Mouse (Mus musculus) layer of hippocampus, postnatal 14 days (tissue): ENCODE results near the gene Lrmda. TPM values are rescaled to one million over a fixed set of nuclear protein-coding genes. Genes with fewer than 3 reads are reported as not detected.

Source experiments
- DNase-seq, 2 experiments: peaks; one replicate each; pipeline ENCODE4 v3.0.0; 2021 to 2022; ENCODE audit warnings: low spot score in 2 of 2, mixed read lengths in 1 of 2
- total RNA-seq, 2 experiments: library from RNA; stranded (reverse); gene quantifications; 2 replicates each; pipeline ENCODE4 v1.2.3; 2021

The Lrmda gene
- total RNA-seq, 2 experiments from 2014 or later = 0.95 TPM; not detected in 1

DNA sequence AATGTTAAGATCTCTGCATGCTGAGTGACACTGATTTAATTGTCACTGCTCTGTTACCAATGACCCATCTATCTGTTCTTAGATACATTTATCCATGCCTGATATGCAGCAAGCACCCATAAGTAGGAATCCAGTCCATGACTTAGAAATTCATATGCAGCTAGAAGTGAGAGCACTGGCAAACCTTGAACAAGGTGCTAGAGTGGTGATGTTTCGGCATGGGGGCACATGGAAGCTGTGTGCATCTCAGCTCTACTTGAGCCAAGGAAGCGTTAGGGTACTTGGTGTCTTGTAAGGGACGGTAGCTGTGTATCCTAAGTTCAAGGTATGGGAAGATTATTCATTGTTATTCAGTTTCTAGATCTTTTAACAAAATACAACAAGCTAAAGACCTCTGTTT lies 896.0 kb downstream of the Lrmda start:
- no peak for DNase-seq

DNA sequence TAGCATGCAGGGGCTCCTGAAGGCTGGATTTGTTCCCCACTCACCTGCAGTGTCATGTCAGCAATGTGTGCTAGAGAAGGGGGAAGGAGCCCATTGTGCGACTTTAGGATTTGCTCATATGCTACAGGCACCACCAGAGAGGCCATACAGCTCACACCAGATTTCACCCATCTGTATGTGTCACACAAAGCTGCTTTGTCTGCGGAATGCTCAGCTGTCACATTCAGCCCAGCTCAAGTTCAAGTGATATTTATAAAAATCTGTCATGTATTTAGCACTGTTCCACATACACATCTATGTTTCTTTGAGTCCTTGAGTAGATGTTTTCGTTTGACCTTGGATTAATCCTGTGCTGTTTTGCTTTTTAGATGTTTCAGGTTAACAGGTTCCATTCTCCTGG lies 899.0 kb downstream of the Lrmda start:
- peak in 1 of 2 experiments; percentile 30 for DNase-seq

DNA sequence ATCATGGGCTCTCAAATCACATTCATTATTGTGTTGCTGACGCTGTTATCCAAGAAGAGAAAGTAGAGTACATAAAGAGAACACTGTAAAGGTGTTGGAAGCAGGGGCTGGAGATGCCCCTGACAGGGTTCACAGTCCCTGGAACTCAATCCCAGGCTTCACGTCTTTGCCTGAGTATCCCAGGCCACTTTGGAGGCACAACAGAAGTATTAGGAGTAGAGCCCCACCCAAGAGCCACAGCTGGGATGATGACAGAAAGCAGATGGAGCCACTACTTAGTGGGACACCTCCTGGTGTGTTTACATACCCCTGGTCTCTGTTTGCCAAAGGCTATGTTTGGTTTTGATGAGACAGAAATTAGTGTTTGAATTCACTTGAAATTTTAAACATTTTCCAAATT lies 899.4 kb downstream of the Lrmda start:
- DNase-seq = no peak

DNA sequence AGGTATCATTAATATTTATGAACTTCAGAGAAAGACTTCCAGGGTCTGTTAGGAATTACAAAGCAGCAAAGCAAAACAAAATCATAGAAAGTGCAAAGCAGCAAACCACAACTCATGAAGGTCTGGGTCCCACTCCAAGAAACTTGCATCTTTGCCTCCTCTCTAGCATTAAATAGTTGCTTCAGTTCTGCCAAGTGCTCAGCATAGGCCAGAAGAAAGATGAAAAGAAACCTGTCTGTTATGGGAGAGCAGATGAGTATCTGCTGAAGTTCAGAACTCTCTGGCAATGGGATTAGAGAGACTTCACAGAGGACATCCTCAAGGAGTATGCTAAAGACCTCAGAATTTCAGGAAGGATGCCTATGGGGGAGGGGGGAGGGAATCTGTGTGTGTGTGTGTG lies 901.6 kb downstream of the Lrmda start:
- no peak for DNase-seq

DNA sequence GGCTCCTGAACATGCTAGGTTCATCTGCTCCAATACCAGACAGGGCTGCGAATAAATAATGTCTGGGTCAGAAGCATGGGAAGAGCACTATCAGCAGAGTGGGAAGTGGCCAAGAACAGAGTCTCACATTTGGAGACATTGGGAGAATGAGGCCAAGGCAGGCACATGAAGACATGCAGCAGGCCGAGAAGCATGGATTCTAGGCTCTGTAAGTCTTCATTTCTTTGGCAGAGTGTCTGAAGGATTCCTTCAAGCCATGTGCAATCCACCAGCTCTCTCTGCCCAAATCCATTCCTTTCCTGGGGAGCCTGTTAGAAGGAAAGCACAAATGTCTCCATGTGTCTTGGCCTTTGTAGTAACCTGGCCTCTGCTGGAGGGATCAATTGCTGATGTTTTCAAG lies 902.3 kb downstream of the Lrmda start:
- DNase-seq = no peak

DNA sequence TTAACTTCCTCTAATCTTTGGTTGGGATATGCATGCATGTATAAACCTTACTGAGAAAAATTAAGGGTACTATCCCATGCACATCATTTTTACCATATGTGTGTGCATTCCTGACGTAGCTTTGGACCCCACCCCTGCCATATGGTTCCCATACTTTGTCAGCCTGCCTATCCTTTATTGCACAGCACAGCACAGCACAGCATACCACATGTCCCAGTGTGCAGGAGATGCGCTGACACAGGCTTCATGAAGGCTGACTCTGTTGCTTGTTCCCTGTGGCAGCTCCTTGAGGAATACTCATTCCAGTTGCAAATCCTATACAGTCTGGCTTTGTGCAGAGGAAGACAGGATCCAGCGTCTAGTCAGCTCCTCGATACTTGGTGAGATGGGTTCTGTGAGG lies 903.1 kb downstream of the Lrmda start:
- DNase-seq = no peak

DNA sequence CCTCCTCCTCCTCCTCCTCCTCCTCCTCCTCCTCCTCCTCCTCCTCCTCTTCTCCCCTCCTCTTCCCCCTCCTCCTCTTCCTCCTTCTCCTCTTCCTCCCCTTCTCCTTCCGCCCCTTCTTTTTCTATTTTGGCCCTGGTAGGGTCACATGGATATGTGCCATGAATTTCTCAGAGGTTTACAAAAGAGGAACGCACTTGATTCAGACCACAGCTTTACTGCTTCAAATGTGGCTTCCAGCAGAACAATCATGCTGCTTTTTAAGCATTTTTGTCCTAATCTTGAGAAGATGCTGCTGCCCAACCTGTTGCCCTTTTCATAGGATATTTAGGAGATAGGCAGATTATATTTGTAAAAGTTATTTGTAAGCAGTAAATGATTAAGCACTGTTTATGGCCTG lies 903.7 kb downstream of the Lrmda start:
- no peak for DNase-seq

DNA sequence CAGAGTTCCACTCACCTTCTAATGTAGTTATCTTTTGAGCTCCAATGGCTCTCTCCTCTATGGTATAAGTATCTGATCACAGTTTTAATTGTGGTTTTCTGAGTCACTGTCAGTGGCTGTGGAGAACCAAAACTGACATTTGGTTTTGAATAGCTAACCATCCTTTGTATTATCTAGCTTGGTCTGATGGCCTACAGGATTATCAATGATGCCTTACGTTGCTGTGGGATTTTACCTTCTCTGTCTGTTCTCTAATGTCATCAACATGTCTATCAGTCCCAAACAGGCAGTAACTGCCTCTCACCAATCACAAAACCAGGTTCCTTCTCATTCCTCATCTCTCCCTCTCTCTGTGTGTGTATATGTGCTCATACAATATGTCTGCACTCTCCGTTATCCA lies 908.8 kb downstream of the Lrmda start:
- no peak for DNase-seq

DNA sequence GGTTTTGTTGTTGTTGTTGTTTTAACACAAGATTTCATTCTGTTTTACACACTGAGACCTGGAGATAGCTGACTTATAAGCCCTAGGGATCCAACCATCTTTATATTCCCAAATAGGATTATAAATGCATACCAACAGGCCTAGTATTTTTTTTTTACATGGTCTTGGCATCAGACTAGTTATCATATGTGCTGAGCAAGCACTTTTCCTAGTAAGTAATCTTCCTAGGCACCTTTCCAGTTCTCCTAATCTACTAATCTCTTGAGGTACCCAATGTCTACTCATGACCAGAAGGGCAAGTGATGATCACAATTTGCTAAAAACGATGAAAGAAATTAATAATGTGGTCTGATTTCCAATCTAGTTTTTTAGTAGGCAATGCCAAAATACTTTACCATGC lies 909.2 kb downstream of the Lrmda start:
- no peak for DNase-seq

DNA sequence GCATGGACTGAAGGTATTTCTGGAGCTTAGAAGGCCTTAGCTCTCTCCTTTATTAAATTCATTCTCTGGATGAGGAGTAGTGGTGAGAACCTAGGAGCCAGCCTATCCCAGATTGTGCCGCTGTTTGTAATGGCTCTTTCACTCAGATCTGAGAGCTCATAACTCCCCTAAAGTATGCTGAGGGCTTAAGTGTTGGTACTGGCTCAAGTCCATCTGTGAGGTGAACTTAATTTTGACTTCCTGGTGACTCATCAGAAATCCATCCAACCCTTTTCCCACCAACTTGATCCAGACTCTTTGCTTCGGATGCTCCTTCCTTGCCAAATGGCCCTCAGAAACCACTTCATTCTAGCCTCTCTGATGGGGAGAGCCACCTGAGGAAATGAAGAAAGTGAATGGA lies 910.1 kb downstream of the Lrmda start:
- DNase-seq = no peak

DNA sequence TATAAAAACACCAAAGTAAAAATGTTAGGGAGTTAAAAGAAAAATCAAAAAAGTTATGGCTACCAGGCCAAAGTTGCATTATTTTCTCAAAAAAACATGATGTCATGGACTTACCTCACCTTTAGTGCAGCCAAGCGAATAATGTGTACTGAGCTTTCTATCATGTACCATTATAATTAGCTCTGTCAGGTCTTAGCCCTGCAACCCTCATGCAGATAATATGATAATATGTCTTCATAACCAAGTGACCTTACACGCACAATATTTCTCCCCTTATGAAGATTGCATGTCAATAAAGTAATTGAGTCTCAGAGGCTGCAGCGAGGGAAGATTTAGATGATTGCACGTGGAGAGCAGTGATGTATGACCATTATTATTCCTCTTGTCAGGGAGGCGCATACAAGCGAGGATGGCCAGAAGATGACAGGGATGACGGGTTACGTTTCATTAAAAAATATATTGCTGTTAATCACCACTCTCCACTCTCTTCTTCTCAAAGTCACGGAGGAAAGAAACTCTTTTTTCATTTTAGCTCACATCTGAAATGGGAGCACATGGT lies 911.1 kb downstream of the Lrmda start:
- no peak for DNase-seq

DNA sequence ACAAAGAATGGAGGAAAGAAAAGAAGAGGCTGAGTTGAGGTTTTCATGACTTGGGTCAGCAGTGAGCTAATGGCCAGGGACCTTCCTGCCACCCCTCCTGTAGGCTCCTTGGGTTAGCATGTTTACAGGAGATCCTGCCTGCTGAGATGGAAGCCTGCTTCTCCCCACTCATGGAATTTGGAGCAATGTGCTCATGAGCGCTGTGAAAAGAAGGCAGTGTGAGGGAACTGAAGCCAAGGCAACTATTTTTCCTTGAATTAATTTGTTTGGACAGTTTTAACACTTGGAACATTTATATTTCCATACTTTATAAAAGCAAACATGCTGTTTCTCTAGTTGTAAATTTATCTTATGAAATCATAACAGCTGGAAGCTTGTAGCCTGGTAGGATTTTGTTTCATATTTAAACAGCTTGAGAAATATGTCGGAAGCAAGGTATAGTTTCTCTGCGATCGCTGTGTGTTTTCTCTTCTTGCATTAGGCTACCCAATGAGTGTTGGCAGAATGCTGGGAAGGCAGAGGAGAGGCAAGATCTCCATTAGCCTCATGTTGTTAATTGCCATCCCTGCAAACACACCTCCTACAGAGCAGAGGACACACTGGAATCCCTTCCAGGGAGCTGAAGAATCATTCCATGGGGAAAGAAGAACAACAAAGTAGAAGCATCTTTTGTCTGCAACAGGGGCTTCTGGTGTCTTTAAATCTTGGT lies 911.8 kb downstream of the Lrmda start:
- no peak for DNase-seq

DNA sequence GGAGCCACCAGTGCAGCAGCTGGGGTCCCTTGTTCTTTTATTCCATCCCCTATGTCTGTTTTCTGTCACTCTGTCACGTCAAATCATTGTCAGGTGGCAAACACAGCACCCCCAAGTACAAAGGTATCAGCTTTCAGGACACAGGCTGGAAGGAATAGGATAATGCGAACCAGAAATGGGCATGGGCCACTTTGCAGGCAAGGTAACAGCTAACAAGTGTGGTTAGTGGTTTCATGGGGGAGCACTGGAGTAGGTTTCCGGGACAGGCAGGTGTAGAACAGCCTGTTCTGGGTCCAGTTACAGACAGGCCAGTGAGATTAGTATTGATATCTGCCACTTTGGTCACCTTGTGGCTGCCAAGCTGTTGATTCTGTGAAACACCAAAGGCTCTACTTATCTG lies 917.2 kb downstream of the Lrmda start:
- no peak for DNase-seq

DNA sequence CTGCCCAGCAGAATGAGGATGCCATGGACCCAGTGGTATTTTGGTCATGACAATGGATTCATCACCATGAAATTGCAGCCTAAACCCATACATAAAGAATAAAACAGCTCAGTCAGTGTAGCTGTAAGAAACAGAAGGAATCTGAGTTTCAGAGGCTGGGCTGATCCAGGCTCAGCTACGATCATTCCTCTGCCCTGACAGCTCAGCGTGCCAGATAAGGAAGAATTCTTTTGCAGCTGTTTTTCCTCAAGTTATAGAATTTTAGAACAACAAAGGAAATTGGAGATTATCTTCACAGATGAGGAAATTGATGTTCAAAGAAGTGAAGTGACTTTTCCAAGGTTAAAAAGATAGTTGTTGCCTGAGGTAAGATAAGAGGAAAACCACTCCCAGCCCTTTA lies 921.1 kb downstream of the Lrmda start:
- no peak for DNase-seq

DNA sequence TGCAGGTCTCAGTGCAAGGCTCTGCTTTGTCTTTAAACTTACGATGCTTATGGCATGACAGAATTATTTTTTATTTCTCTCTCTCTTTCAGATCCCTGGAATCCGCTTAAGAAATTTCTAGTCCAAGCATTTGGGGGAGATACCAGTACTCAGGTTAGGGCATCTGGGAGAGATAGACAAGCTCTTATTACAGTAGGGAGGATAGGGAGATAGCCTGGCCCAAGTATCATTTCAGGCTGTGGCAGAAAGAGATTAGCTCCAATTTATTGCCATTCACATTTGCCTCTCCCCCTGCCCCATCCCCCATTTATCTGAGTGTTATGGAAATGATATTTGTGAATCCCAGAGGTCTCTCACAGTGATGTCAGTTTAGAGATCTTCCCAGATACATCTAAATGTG lies 923.1 kb downstream of the Lrmda start:
- DNase-seq = no peak

DNA sequence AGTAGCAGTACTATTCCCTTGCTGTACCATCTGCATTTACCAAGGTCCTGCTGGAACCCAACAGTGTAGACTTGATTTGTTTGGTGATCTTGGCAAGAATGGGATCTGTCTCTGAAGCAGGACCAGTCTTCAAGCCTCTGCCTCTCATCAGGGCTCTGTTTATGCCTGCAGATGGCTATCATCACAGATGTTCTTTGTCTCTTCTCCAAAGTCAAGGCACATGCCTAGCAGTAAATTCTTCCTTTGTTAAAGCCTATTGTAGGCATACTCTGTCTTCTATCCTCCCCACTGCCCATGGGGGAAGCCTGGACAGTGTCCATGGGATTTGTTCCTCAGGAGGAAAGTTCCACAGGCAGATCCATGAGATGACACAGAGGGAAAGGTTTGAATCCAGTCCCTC lies 930.0 kb downstream of the Lrmda start:
- DNase-seq = no peak

DNA sequence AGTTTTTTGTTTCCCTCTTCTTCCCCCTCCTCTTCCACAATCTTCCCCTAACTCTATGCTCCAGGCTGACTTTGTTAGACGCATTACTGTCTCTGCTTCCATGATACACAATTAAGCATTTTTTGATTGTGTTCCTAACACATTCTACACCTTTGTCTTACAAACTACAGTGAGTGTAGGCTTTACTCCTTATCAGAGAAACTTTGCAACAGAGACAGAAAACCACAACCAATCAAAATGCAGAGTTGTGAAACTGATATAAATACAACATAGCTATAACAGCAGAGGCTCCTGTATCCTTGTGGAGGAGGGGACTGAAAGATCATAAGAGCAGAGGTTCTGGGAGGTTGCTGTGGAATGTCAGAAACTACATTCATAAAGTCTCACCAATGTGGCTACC lies 933.5 kb downstream of the Lrmda start:
- DNase-seq = no peak

DNA sequence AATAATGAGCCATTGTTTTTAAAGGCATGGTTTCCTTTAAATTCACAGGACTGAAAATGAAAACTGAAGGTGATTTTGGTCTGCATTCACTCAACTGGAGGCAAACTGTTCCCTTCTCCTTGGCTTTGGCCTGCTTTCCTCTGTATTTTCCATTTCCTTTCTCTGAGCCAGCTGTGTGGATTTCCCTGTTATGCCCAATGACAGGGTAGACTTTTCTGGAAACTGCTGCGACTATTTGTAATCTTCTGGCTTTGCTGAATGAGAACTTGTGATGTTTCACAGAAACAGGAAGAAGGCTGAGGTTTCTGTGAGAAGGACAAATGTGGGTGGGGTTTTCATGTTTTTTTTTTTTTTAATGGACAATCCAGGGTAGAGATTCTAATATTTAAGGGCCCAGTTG lies 940.7 kb downstream of the Lrmda start:
- peak in 1 of 2 experiments; percentile 10 for DNase-seq

DNA sequence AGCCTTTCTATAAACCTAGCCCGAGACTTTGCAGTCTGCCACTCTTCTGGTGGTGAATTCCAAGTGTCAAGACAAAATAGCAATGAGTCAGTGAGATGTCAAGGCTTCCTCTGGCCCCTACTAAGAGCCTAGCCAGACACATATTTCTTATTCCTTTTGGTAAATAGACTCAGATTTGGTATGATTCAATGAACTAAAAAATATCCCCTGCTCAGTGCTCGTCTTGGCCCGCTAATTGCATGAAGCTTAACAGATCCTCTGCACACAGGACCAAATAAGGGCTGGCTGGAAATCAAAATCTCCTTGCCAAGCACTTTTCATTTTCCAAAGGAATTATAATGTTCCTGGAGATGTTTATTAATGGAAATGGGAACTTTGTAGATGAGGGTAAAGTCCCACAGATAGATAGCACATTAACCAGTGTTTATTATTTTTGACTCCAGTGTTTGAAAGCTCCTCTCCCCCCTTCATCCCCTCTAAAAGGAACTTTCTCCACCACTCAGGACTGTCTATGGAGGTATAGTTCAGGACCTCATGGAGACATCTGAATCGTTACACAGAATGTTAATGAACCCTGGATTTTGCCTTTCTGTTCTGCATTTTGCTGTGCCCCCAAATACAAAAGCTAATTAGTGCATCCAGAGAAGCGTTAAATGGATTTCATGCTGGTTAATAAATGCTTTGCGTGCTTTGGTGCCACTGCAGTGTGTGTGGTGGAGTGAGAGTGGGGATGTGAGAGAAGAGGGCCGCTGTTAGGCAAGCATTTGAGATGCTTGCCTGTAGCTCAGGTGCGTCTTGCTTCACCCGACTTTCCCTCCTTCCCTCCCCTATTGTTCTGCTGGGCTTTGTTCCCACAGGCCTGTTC lies 945.5 kb downstream of the Lrmda start:
- peak in 1 of 2 experiments; percentile 17 for DNase-seq

DNA sequence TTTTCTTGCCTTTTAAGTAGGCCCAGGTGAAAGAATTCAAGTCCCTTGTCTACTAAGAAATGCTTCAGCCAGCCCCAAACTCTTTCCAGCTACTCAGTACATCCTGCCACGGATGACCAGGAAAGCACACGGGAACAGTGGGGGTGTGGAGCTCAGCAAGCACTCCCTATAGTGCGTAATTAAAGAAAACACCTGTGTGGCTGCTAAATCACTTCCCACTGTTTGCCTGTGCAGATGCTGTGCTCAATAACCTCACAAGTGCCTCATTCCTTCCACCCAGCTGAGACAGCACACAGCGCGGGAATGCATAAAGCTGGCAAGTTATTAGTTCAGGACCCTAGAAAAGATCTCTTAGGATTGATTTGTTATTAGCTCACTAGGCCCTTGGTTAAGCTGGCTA lies 949.2 kb downstream of the Lrmda start:
- no peak for DNase-seq

DNA sequence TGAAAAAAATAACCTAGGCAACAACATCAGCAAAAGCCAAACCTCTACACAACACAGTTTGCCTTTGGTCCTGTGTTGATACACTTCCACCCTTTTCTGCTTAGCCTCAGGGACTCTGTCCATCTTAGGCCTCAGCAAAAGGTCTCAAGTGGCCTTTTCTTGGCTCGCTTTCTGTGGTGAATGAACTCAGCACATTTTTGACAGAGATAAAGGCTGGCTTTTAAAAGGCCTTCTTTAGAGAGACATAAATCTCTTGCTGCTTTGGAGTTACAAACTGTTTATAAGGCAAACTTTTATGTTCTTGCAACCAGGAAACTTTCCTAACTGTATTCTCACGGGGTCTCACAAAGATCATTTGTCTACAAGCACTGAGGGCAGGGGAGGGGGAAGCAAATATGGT lies 967.2 kb downstream of the Lrmda start:
- no peak for DNase-seq

DNA sequence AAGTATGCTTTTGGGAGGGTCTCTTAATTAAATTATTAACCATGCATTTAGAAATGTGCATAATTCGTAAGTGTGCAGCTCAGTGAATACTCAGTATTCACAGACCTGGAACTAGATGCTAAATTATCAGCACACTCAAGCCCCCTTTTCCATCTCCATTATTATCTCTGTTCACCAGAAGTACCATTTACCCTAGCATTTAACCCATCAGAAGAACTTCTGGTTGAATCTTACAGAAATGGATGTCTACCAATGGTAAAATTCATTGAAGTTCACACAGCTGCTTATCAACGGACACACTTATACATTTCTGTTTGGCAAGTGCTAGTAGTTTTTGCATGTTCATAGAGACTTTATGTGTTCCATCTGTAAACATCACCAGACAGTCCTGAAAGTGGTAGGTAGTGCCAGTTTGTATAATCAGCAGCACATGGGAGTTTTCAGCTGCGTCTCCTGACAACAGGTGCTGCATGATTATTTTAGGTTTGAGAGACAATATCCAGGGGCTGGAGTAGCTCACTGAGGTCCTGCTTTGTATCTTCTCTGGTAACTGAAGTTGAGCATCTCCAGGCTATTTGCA lies 968.7 kb downstream of the Lrmda start:
- no peak for DNase-seq
